8 mouse cellular contexts compared by ENCODE assay signal in genomic region chr13:33004414-33005105, GRCm38 (mm10). TPM values are rescaled to one million over a fixed set of nuclear protein-coding genes. Genes with fewer than 3 reads are reported as not detected.
DNase-seq lines count a peak whose midpoint lies in the region; ATAC-seq lines count a peak whose summit lies in the region.

No protein-coding gene starts in this region.

- no peaks in the 10 kb centered on the region for H3K4me1 ChIP-seq in intestine, embryonic 14.5 days (replicated peaks; ENCODE audit: control insufficient read depth, insufficient read depth, low read length)

- DNase-seq in adipocyte (ENCODE audit: low spot score): peak; percentile 91
- peak; percentile 76 for DNase-seq in embryo, embryonic 10.5 days (ENCODE audit: low spot score)
- DNase-seq in gastrocnemius, postnatal 25 days: peak; percentile 84
- peak; percentile 92 for DNase-seq in intestine, embryonic 14.5 days (ENCODE audit: low spot score)
- DNase-seq in left cerebral cortex, postnatal 14 days (ENCODE audit: low spot score in 2 of 2): peak; percentile 78 to 84
- peak; percentile 62 for DNase-seq in mesoderm, embryonic 11.5 days (ENCODE audit: low read depth, low spot score)
- peak; percentile 66 to 67 for DNase-seq in right cerebral cortex, postnatal 36 days (ENCODE audit: low spot score in 2 of 2)
- DNase-seq in yolk sac, embryonic 10.5 days (ENCODE audit: low spot score): peak; percentile 84

- peak overlapping the region; percentile 35 for H3K4me3 ChIP-seq in intestine, embryonic 14.5 days (ENCODE audit: low read depth, low read length)

- intact Hi-C loops in left cerebral cortex, postnatal 14 days (cut with DNase I): no loop called here

- no peaks in the 10 kb centered on the region for H3K27me3 ChIP-seq in intestine, embryonic 14.5 days (replicated peaks; ENCODE audit: control insufficient read depth, insufficient read depth, low read length)

- peak overlapping the region; percentile 62 for H3K4me2 ChIP-seq in intestine, embryonic 14.5 days (ENCODE audit: low read length)

- H3K9ac ChIP-seq in intestine, embryonic 14.5 days (ENCODE audit: low read length): peak overlapping the region; percentile 45

- H3K27ac ChIP-seq in intestine, embryonic 14.5 days (ENCODE audit: low read depth): peak overlapping the region; percentile 88

- H3K36me3 ChIP-seq in intestine, embryonic 14.5 days (ENCODE audit: control insufficient read depth, insufficient read depth, low read length): 0 out of 2 replicates have a peak, but pooled peaks cover 3% of the 10 kb centered on the region

- no peaks in the 10 kb centered on the region for H3K9me3 ChIP-seq in intestine, embryonic 14.5 days (ENCODE audit: control insufficient read depth, low read length)

- peak; percentile 90 for ATAC-seq in intestine, embryonic 14.5 days (replicated peaks; ENCODE audit: low FRiP score, low TSS enrichment, low read depth)

- 11% methylated on average over 12 of the region's 12 CpGs for WGBS in intestine, embryonic 14.5 days

RNA-seq across cellular contexts. Expression of gene Serpinb9, which starts 1.5 kb away (rescaled TPM):
- 1 to 10 TPM; 2.2 TPM for total RNA-seq in gastrocnemius, postnatal 25 days (2021)
- 10.8 and 12.5 TPM in 2 replicates for polyA plus RNA-seq in intestine, embryonic 14.5 days (2014; fragmentation: Nextera tagmentation; extraction: Ambion mirVana)
- 1 to 10 TPM; 3.3 to 3.9 TPM for total RNA-seq in left cerebral cortex, postnatal 14 days (2021)

RNA-seq across cellular contexts. Expression of gene Serpinb9b, which starts 22.7 kb away (rescaled TPM):
- not detected for total RNA-seq in gastrocnemius, postnatal 25 days (2021)
- 0.12 and 0.17 TPM in 2 replicates for polyA plus RNA-seq in intestine, embryonic 14.5 days (2014; fragmentation: Nextera tagmentation; extraction: Ambion mirVana)
- total RNA-seq in left cerebral cortex, postnatal 14 days (2021): not detected

RNA-seq across cellular contexts. Expression of gene Serpinb6b, which starts 39.6 kb away (rescaled TPM):
- total RNA-seq in gastrocnemius, postnatal 25 days (2021): 1 to 10 TPM; 2.4 to 5.1 TPM
- polyA plus RNA-seq in intestine, embryonic 14.5 days (2014; fragmentation: Nextera tagmentation; extraction: Ambion mirVana): 3.9 and 4.6 TPM in 2 replicates
- 1 to 10 TPM; 2.3 to 3.7 TPM for total RNA-seq in left cerebral cortex, postnatal 14 days (2021)

Comparison
In these comparisons a context has a peak if more than half of its experiments do, and no peak if none do; other contexts are left out.
1. Peak in every context shown above with its lines: DNase-seq, ATAC-seq, H3K4me3 ChIP-seq and H3K27ac ChIP-seq.